Mouse (Mus musculus) left cerebral cortex, adult 18-20 months (tissue): ENCODE measurements around the gene Myl6. TPM values are rescaled to one million over a fixed set of nuclear protein-coding genes. Genes with fewer than 3 reads are reported as not detected.

ENCODE experiments used
- DNase-seq, 2 experiments: peaks; one replicate each; pipeline ENCODE4 v3.0.0; 2021 to 2022; ENCODE audit warnings: low spot score in 2 of 2, mixed read lengths in 1 of 2
- long read RNA-seq, 2 experiments: library from polyadenylated mRNA; stranded (forward); transcript quantifications; one replicate each; pipeline ENCODE4 v2.0.0; 2021
- total RNA-seq, 2 experiments: library from RNA; stranded (reverse); gene quantifications; 2 replicates each; pipeline ENCODE4 v1.2.3; 2021

Gene Myl6
- total RNA-seq, result 100 to 1,000 TPM; 576 to 616 TPM
- long read RNA-seq, experiment 1, transcript Myl6-201 (6 exons, 665 nt), result major isoform, 115 of 213 reads
- long read RNA-seq, experiment 1, transcript Myl6-206 (7 exons, 691 nt), result minor isoform, 50 of 213 reads
- long read RNA-seq, experiment 1, transcript Myl6-209 (1 exons, 3,040 nt), result minor isoform, 6 of 213 reads
- long read RNA-seq, experiment 1, transcript Myl6-212 (5 exons, 790 nt), result minor isoform, 7 of 213 reads
- long read RNA-seq, experiment 1, partial matches to known transcripts, result 26 of 213 reads
- long read RNA-seq, experiment 1, other reads (novel, unspliced or antisense), result 8 of 213 reads
- long read RNA-seq, experiment 2, transcript Myl6-201 (6 exons, 665 nt), result major isoform, 148 of 245 reads
- long read RNA-seq, experiment 2, transcript Myl6-206 (7 exons, 691 nt), result minor isoform, 58 of 245 reads
- long read RNA-seq, experiment 2, partial matches to known transcripts, result 21 of 245 reads
- long read RNA-seq, experiment 2, other reads (novel, unspliced or antisense), result 3 of 245 reads

GRCm38 (mm10) chr10:128493695-128494666, at the start of gene Myl6:
Gene Myl6, minus strand, starts transcription at chr10:128494145.
- peak; percentile 97 to 98 for DNase-seq

- no peak for DNase-seq
Measured at GRCm38 (mm10) chr10:128543100-128543499, 49.2 kb upstream of the Myl6 start.

GRCm38 (mm10) chr10:128538340-128538870, 44.5 kb upstream of the Myl6 start:
- no peak for DNase-seq

- peak; percentile 86 to 87 for DNase-seq
Measured at GRCm38 (mm10) chr10:128536266-128536940, 42.5 kb upstream of the Myl6 start.

GRCm38 (mm10) chr10:128535624-128536265, 41.8 kb upstream of the Myl6 start:
- DNase-seq, result no peak

GRCm38 (mm10) chr10:128535206-128535605, 41.3 kb upstream of the Myl6 start:
- no peak for DNase-seq

GRCm38 (mm10) chr10:128526366-128527356, 32.7 kb upstream of the Myl6 start:
- no peak for DNase-seq

- DNase-seq, result peak; percentile 82 to 86
Measured at GRCm38 (mm10) chr10:128525671-128526308, 31.8 kb upstream of the Myl6 start, which contains the start of gene Esyt1. Gene Esyt1, minus strand, starts transcription at chr10:128525871.

- DNase-seq, result peak; percentile 39 to 64
Measured at GRCm38 (mm10) chr10:128524732-128525662, 31.1 kb upstream of the Myl6 start.

- DNase-seq, result no peak
Measured at GRCm38 (mm10) chr10:128524111-128524731, 30.3 kb upstream of the Myl6 start.

GRCm38 (mm10) chr10:128522351-128522750, 28.4 kb upstream of the Myl6 start:
- DNase-seq, result no peak

GRCm38 (mm10) chr10:128520591-128520990, 26.6 kb upstream of the Myl6 start:
- no peak for DNase-seq

- no peak for DNase-seq
Measured at GRCm38 (mm10) chr10:128518833-128519232, 24.9 kb upstream of the Myl6 start.

GRCm38 (mm10) chr10:128516677-128517076, 22.7 kb upstream of the Myl6 start:
- no peak for DNase-seq

- DNase-seq, result no peak
Measured at GRCm38 (mm10) chr10:128516029-128516428, 22.1 kb upstream of the Myl6 start.

- no peak for DNase-seq
Measured at GRCm38 (mm10) chr10:128515044-128515443, 21.1 kb upstream of the Myl6 start.

GRCm38 (mm10) chr10:128511761-128512160, 17.8 kb upstream of the Myl6 start:
- DNase-seq, result no peak
